Mouse (Mus musculus): ENCODE results near the gene Zfp933.
"Not testable (repeated sequence)": the region's sequence is repeated elsewhere in the genome, so short reads cannot be mapped to it uniquely, and the experiment has no call there.

The Zfp933 gene

GRCm38 (mm10) chr4:147862051-147862450 is 13.9 kb upstream of the Zfp933 start:
- no peak for DNase-seq (ENCODE audit: low spot score in 2 of 2)

- no peak for DNase-seq (ENCODE audit: low spot score in 2 of 2)
These were observed 2.6 kb upstream of the Zfp933 start for GRCm38 (mm10) chr4:147850776-147851175.

GRCm38 (mm10) chr4:147848584-147848991 is 422 bp upstream of the Zfp933 start:
- DNase-seq (ENCODE audit: low spot score in 2 of 2): peak in 1 of 2 experiments; percentile 10

- no peak for DNase-seq (ENCODE audit: low spot score in 2 of 2)
These were observed 5.3 kb downstream of the Zfp933 start for GRCm38 (mm10) chr4:147842871-147843270.

- DNase-seq (ENCODE audit: low spot score in 2 of 2): peak in 1 of 2 experiments; percentile 19
These were observed 8.9 kb downstream of the Zfp933 start for GRCm38 (mm10) chr4:147839282-147839681.

- DNase-seq (ENCODE audit: low spot score in 2 of 2): no peak
These were observed 23.8 kb downstream of the Zfp933 start for GRCm38 (mm10) chr4:147824389-147824788.

GRCm38 (mm10) chr4:147821414-147821813 is 26.8 kb downstream of the Zfp933 start:
- not testable (repeated sequence) for DNase-seq (ENCODE audit: low spot score in 2 of 2)

- DNase-seq (ENCODE audit: low spot score in 2 of 2): not testable (repeated sequence)
These were observed 28.5 kb downstream of the Zfp933 start for GRCm38 (mm10) chr4:147819659-147820058.

GRCm38 (mm10) chr4:147814592-147815167 is 33.5 kb downstream of the Zfp933 start:
- DNase-seq (ENCODE audit: low spot score in 2 of 2): no peak

GRCm38 (mm10) chr4:147813249-147813765 is 34.9 kb downstream of the Zfp933 start:
- no peak for DNase-seq (ENCODE audit: low spot score in 2 of 2)

GRCm38 (mm10) chr4:147809966-147810304 is 38.2 kb downstream of the Zfp933 start:
- not testable (repeated sequence) for DNase-seq (ENCODE audit: low spot score in 2 of 2)

- DNase-seq (ENCODE audit: low spot score in 2 of 2): peak; percentile 12 to 34
These were observed 38.7 kb downstream of the Zfp933 start, which contains the start of gene Zfp984 for GRCm38 (mm10) chr4:147809292-147809965. Zfp984 (minus strand) TSS chr4:147809788.

GRCm38 (mm10) chr4:147808483-147808882 is 39.7 kb downstream of the Zfp933 start:
- not testable (repeated sequence) for DNase-seq (ENCODE audit: low spot score in 2 of 2)

GRCm38 (mm10) chr4:147795308-147795707 is 52.9 kb downstream of the Zfp933 start:
- not testable (repeated sequence) for DNase-seq (ENCODE audit: low spot score in 2 of 2)

GRCm38 (mm10) chr4:147794026-147794665 is 54.0 kb downstream of the Zfp933 start:
- not testable (repeated sequence) for DNase-seq (ENCODE audit: low spot score in 2 of 2)

GRCm38 (mm10) chr4:147793390-147793916 is 54.7 kb downstream of the Zfp933 start:
- not testable (repeated sequence) for DNase-seq (ENCODE audit: low spot score in 2 of 2)

- DNase-seq (ENCODE audit: low spot score in 2 of 2): not testable (repeated sequence)
These were observed 56.4 kb downstream of the Zfp933 start for GRCm38 (mm10) chr4:147791729-147792128.
